Mouse (Mus musculus): ENCODE measurements around the gene Plekhh3. TPM values are rescaled to one million over a fixed set of nuclear protein-coding genes. Genes with fewer than 3 reads are reported as not detected.

Plekhh3 gene
- polyA plus RNA-seq, 1 experiment = 2.5 TPM

- Histone ChIP-seq H3K9ac (ENCODE audit: low read depth, poor library complexity, severe bottlenecking) (peak overlapping the region; percentile 56), H3K27ac (ENCODE audit: insufficient read depth, low read length) (no peak overlapping the region), H3K27me3 (ENCODE audit: control insufficient read depth, insufficient read depth, low read length, poor library complexity, severe bottlenecking) (peaks cover 21% of the 10 kb centered on the region), H3K9me3 (replicated peaks; ENCODE audit: control insufficient read depth, insufficient read depth, low read length, poor library complexity, severe bottlenecking) (no peaks in the 10 kb centered on the region), H3K36me3 (ENCODE audit: control insufficient read depth, insufficient read depth, low read length, poor library complexity, severe bottlenecking) (no peaks in the 10 kb centered on the region), H3K4me3 (ENCODE audit: low read depth, low read length) (peak overlapping the region; percentile 45), H3K4me1 (ENCODE audit: control insufficient read depth, insufficient read depth, low read length) (no peaks in the 10 kb centered on the region)
- no peak for TF ChIP-seq EP300 (IDR thresholded peaks at IDR 0.05; ENCODE audit: insufficient read depth, low read depth, low read length)
- TF ChIP-seq POLR2A (IDR thresholded peaks at IDR 0.05; ENCODE audit: insufficient read depth, low read length) = no peak
- no peak for TF ChIP-seq CTCF (IDR thresholded peaks at IDR 0.05; ENCODE audit: low read depth, low read length)
These were observed 6.2 kb downstream of the Plekhh3 start for GRCm38 (mm10) chr11:101164677-101165580.

- Histone ChIP-seq H3K4me1 (ENCODE audit: control insufficient read depth, insufficient read depth, low read length) (no peaks in the 10 kb centered on the region), H3K27ac (ENCODE audit: insufficient read depth, low read length) (no peak overlapping the region), H3K9me3 (replicated peaks; ENCODE audit: control insufficient read depth, insufficient read depth, low read length, poor library complexity, severe bottlenecking) (no peaks in the 10 kb centered on the region), H3K4me3 (ENCODE audit: low read depth, low read length) (peak overlapping the region; percentile 45), H3K27me3 (ENCODE audit: control insufficient read depth, insufficient read depth, low read length, poor library complexity, severe bottlenecking) (peaks cover 19% of the 10 kb centered on the region), H3K9ac (ENCODE audit: low read depth, poor library complexity, severe bottlenecking) (peak overlapping the region; percentile 56), H3K36me3 (ENCODE audit: control insufficient read depth, insufficient read depth, low read length, poor library complexity, severe bottlenecking) (no peaks in the 10 kb centered on the region)
- TF ChIP-seq EP300 (IDR thresholded peaks at IDR 0.05; ENCODE audit: insufficient read depth, low read depth, low read length) (no peak), POLR2A (IDR thresholded peaks at IDR 0.05; ENCODE audit: insufficient read depth, low read length) (no peak), CTCF (IDR thresholded peaks at IDR 0.05; ENCODE audit: low read depth, low read length) (no peak)
These were observed 6.8 kb downstream of the Plekhh3 start for GRCm38 (mm10) chr11:101164351-101164665.

GRCm38 (mm10) chr11:101163476-101164350 is 7.4 kb downstream of the Plekhh3 start:
- no peak overlapping the region for H3K27ac ChIP-seq (ENCODE audit: insufficient read depth, low read length)
- no peaks in the 10 kb centered on the region for H3K36me3 ChIP-seq (ENCODE audit: control insufficient read depth, insufficient read depth, low read length, poor library complexity, severe bottlenecking)
- H3K4me1 ChIP-seq (ENCODE audit: control insufficient read depth, insufficient read depth, low read length) = no peaks in the 10 kb centered on the region
- peak overlapping the region; percentile 56 for H3K9ac ChIP-seq (ENCODE audit: low read depth, poor library complexity, severe bottlenecking)
- H3K27me3 ChIP-seq (ENCODE audit: control insufficient read depth, insufficient read depth, low read length, poor library complexity, severe bottlenecking) = peaks cover 15% of the 10 kb centered on the region
- peak overlapping the region; percentile 45 for H3K4me3 ChIP-seq (ENCODE audit: low read depth, low read length)
- TF ChIP-seq CTCF (IDR thresholded peaks at IDR 0.05; ENCODE audit: low read depth, low read length) = no peak
- TF ChIP-seq EP300 (IDR thresholded peaks at IDR 0.05; ENCODE audit: insufficient read depth, low read depth, low read length) = no peak
- no peak for TF ChIP-seq POLR2A (IDR thresholded peaks at IDR 0.05; ENCODE audit: insufficient read depth, low read length)
- H3K9me3 ChIP-seq (replicated peaks; ENCODE audit: control insufficient read depth, insufficient read depth, low read length, poor library complexity, severe bottlenecking) = no peaks in the 10 kb centered on the region

- Histone ChIP-seq H3K9ac (ENCODE audit: low read depth, poor library complexity, severe bottlenecking) (no peak overlapping the region), H3K9me3 (replicated peaks; ENCODE audit: control insufficient read depth, insufficient read depth, low read length, poor library complexity, severe bottlenecking) (no peaks in the 10 kb centered on the region), H3K27me3 (ENCODE audit: control insufficient read depth, insufficient read depth, low read length, poor library complexity, severe bottlenecking) (peaks cover 13% of the 10 kb centered on the region), H3K36me3 (ENCODE audit: control insufficient read depth, insufficient read depth, low read length, poor library complexity, severe bottlenecking) (no peaks in the 10 kb centered on the region), H3K4me3 (ENCODE audit: low read depth, low read length) (no peak overlapping the region), H3K4me1 (ENCODE audit: control insufficient read depth, insufficient read depth, low read length) (no peaks in the 10 kb centered on the region), H3K27ac (ENCODE audit: insufficient read depth, low read length) (no peak overlapping the region)
- TF ChIP-seq CTCF (IDR thresholded peaks at IDR 0.05; ENCODE audit: low read depth, low read length) (no peak), POLR2A (IDR thresholded peaks at IDR 0.05; ENCODE audit: insufficient read depth, low read length) (no peak), EP300 (IDR thresholded peaks at IDR 0.05; ENCODE audit: insufficient read depth, low read depth, low read length) (no peak)
These were observed 8.4 kb downstream of the Plekhh3 start for GRCm38 (mm10) chr11:101162772-101163171.

- peaks cover 13% of the 10 kb centered on the region for H3K27me3 ChIP-seq (ENCODE audit: control insufficient read depth, insufficient read depth, low read length, poor library complexity, severe bottlenecking)
- no peaks in the 10 kb centered on the region for H3K36me3 ChIP-seq (ENCODE audit: control insufficient read depth, insufficient read depth, low read length, poor library complexity, severe bottlenecking)
- H3K4me3 ChIP-seq (ENCODE audit: low read depth, low read length) = no peak overlapping the region
- no peaks in the 10 kb centered on the region for H3K9me3 ChIP-seq (replicated peaks; ENCODE audit: control insufficient read depth, insufficient read depth, low read length, poor library complexity, severe bottlenecking)
- H3K9ac ChIP-seq (ENCODE audit: low read depth, poor library complexity, severe bottlenecking) = no peak overlapping the region
- no peak for TF ChIP-seq CTCF (IDR thresholded peaks at IDR 0.05; ENCODE audit: low read depth, low read length)
- no peak for TF ChIP-seq POLR2A (IDR thresholded peaks at IDR 0.05; ENCODE audit: insufficient read depth, low read length)
- no peak for TF ChIP-seq EP300 (IDR thresholded peaks at IDR 0.05; ENCODE audit: insufficient read depth, low read depth, low read length)
- H3K27ac ChIP-seq (ENCODE audit: insufficient read depth, low read length) = no peak overlapping the region
- no peaks in the 10 kb centered on the region for H3K4me1 ChIP-seq (ENCODE audit: control insufficient read depth, insufficient read depth, low read length)
These were observed 8.8 kb downstream of the Plekhh3 start for GRCm38 (mm10) chr11:101162301-101162700.

All from ES-Bruce4 (cell line).